Mouse (Mus musculus): Measurements from ENCODE around the gene Krt81. TPM values are rescaled to one million over a fixed set of nuclear protein-coding genes. Genes with fewer than 3 reads are reported as not detected.

Krt81 gene
- polyA plus RNA-seq, 1 experiment from 2014 or later: not detected

- no peak within 1 kb of the TSS for H3K27ac ChIP-seq (replicated peaks)
- no peaks in the 10 kb centered on the region for H3K9me3 ChIP-seq (replicated peaks)
- no peak within 1 kb of the TSS for H3K4me2 ChIP-seq
- peaks cover 9% of the 10 kb centered on the region; the same call in 1 of the 2 replicates for H3K4me1 ChIP-seq
- 50% methylated on average over 2 of the region's 2 CpGs for WGBS
- H3K36me3 ChIP-seq: no peaks in the 10 kb centered on the region
- no peak for ATAC-seq (ENCODE audit: low FRiP score)
- H3K4me3 ChIP-seq (replicated peaks): no peak within 1 kb of the TSS
- H3K27me3 ChIP-seq (replicated peaks): peaks cover 28% of the 10 kb centered on the region
- no peak within 1 kb of the TSS for H3K9ac ChIP-seq (replicated peaks)
Measured at GRCm38 (mm10) chr15:101410775-101411174, 52.8 kb downstream of the Krt81 start, which contains the start of gene Krt7. Krt7 (plus strand) TSS chr15:101411043.

Other genes with a start within 250 kb of the Krt81 start
- 2.2 and 2.5 TPM in 2 replicates for gene Grasp, start 239.6 kb downstream of the Krt81 start, polyA plus RNA-seq (2015; fragmentation: Nextera tagmentation; extraction: Ambion mirVana)
- 7.9 and 10.6 TPM in 2 replicates for gene Nr4a1, start 209.5 kb downstream of the Krt81 start, polyA plus RNA-seq (2015; fragmentation: Nextera tagmentation; extraction: Ambion mirVana)
- 77.2 TPM in 2 replicates for gene Atg101, start 179.5 kb downstream of the Krt81 start, polyA plus RNA-seq (2015; fragmentation: Nextera tagmentation; extraction: Ambion mirVana)
- gene 6030408B16Rik, start 170.5 kb downstream of the Krt81 start, polyA plus RNA-seq (2015; fragmentation: Nextera tagmentation; extraction: Ambion mirVana): 0.44 and 0.63 TPM in 2 replicates
- 0.12 and 0.41 TPM in 2 replicates for gene Krt80, start 93.6 kb downstream of the Krt81 start, polyA plus RNA-seq (2015; fragmentation: Nextera tagmentation; extraction: Ambion mirVana)
- 1.0 and 12.2 TPM in 2 replicates for gene Krt7, start 52.7 kb downstream of the Krt81 start, polyA plus RNA-seq (2015; fragmentation: Nextera tagmentation; extraction: Ambion mirVana)
- 0.51 and 0.78 TPM in 2 replicates for gene Krt87, start 24.9 kb downstream of the Krt81 start, polyA plus RNA-seq (2015; fragmentation: Nextera tagmentation; extraction: Ambion mirVana)
- gene Krt88, start 16.0 kb downstream of the Krt81 start, polyA plus RNA-seq (2015; fragmentation: Nextera tagmentation; extraction: Ambion mirVana): not detected in 2 replicates
- gene Krt86, start 9.7 kb upstream of the Krt81 start, polyA plus RNA-seq (2015; fragmentation: Nextera tagmentation; extraction: Ambion mirVana): 0.11 TPM in 1 of 2 replicates, not detected in the other
- gene Krt83, start 27.8 kb upstream of the Krt81 start, polyA plus RNA-seq (2015; fragmentation: Nextera tagmentation; extraction: Ambion mirVana): not detected in 2 replicates
- gene Gm49425, start 53.5 kb upstream of the Krt81 start, polyA plus RNA-seq (2015; fragmentation: Nextera tagmentation; extraction: Ambion mirVana): 0.19 and 0.42 TPM in 2 replicates
- 0.28 TPM in 1 of 2 replicates, not detected in the other for gene Krt84, start 69.1 kb upstream of the Krt81 start, polyA plus RNA-seq (2015; fragmentation: Nextera tagmentation; extraction: Ambion mirVana)
- not detected in 2 replicates for gene Krt82, start 86.9 kb upstream of the Krt81 start, polyA plus RNA-seq (2015; fragmentation: Nextera tagmentation; extraction: Ambion mirVana)
- gene Krt90, start 99.2 kb upstream of the Krt81 start, polyA plus RNA-seq (2015; fragmentation: Nextera tagmentation; extraction: Ambion mirVana): 0.06 and 0.12 TPM in 2 replicates
- 0.10 TPM in 1 of 2 replicates, not detected in the other for gene Krt75, start 110.2 kb upstream of the Krt81 start, polyA plus RNA-seq (2015; fragmentation: Nextera tagmentation; extraction: Ambion mirVana)
- gene Gm5414, start 164.4 kb upstream of the Krt81 start, polyA plus RNA-seq (2015; fragmentation: Nextera tagmentation; extraction: Ambion mirVana): not detected in 2 replicates
- not detected in 2 replicates for gene Gm5478, start 183.6 kb upstream of the Krt81 start, polyA plus RNA-seq (2015; fragmentation: Nextera tagmentation; extraction: Ambion mirVana)
- gene Krt6b, start 216.5 kb upstream of the Krt81 start, polyA plus RNA-seq (2015; fragmentation: Nextera tagmentation; extraction: Ambion mirVana): 0.09 TPM in 1 of 2 replicates, not detected in the other
- gene Krt6a, start 230.6 kb upstream of the Krt81 start, polyA plus RNA-seq (2015; fragmentation: Nextera tagmentation; extraction: Ambion mirVana): 0.75 and 1.5 TPM in 2 replicates
- 0.79 and 37.7 TPM in 2 replicates for gene Krt5, start 249.1 kb upstream of the Krt81 start, polyA plus RNA-seq (2015; fragmentation: Nextera tagmentation; extraction: Ambion mirVana)

Data from neural tube, embryonic 15.5 days (tissue).